Mouse (Mus musculus) cerebellum, adult 2 months (tissue): Measurements from ENCODE around the gene Atxn7l3.

Experiments
- CTCF ChIP-seq: fragments of 200-500 bp; IDR thresholded peaks from 2 replicates; pipeline ENCODE4 v1.5.1; 2011; ENCODE audit warnings: low read depth, mild to moderate bottlenecking, control low read depth, low read length, moderate library complexity, borderline replicate concordance; ENCODE audit not compliant: insufficient read depth
- POLR2A ChIP-seq: fragments of 200-500 bp; IDR thresholded peaks from 2 replicates; pipeline ENCODE4 v1.6.1; 2011; ENCODE audit warnings: low read length, control low read depth, borderline replicate concordance; ENCODE audit not compliant: insufficient read depth

DNA sequence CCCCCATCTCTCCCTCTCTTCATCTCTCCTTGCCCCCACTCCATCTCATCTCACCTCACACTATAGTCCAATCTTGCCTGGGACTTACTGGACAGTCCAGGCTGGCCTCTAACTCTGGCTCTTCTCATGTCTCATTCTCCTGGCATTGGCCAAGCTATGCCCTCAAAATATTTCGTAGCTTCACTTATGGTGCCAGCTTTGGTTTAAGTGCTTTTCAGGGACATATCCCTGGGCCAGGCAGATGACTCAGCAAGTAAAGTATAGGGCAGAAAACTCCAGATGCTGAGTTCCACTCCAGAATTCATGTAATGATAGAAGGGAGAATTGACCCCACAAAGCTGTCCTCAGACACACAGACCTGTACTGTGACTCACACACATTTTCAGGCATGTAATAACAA is 39.8 kb upstream of the Atxn7l3 start:
- TF ChIP-seq POLR2A (no peak), CTCF (no peak)
